Mouse (Mus musculus) erythroblast, embryonic 14.5 days (primary cell): Measurements from ENCODE around the gene Mapk14. TPM values are rescaled to one million over a fixed set of nuclear protein-coding genes. Genes with fewer than 3 reads are reported as not detected.

Experiments
- H3K27me3 ChIP-seq: 2 replicates; pipeline ENCODE4 v1.6.1; 2012; ENCODE audit warnings: inconsistent platforms; ENCODE audit not compliant: control insufficient read depth
- H3K36me3 ChIP-seq: 2 replicates; pipeline ENCODE4 v1.6.1; 2012; ENCODE audit warnings: mild to moderate bottlenecking, inconsistent platforms; ENCODE audit not compliant: control insufficient read depth
- H3K4me1 ChIP-seq: 2 replicates; pipeline ENCODE4 v1.6.1; 2012; ENCODE audit warnings: inconsistent platforms; ENCODE audit not compliant: control insufficient read depth
- H3K4me3 ChIP-seq: replicated peaks from 2 replicates; pipeline ENCODE3; 2012; ENCODE audit warnings: moderate library complexity, mild to moderate bottlenecking, inconsistent platforms
- H3K9me3 ChIP-seq: 2 replicates; pipeline ENCODE4 v1.6.1; 2012; ENCODE audit warnings: low read length, inconsistent platforms, mixed read lengths; ENCODE audit not compliant: control insufficient read depth
- GATA1 ChIP-seq: IDR thresholded peaks from 2 replicates; pipeline ENCODE4 v1.6.1; 2012; ENCODE audit warnings: low read length, inconsistent platforms, mixed read lengths
- TAL1 ChIP-seq: IDR thresholded peaks from 3 replicates; pipeline ENCODE4 v1.6.1; 2012; ENCODE audit warnings: low read length, inconsistent platforms, mixed read lengths
- polyA plus RNA-seq: library from polyadenylated mRNA; stranded (reverse); fragments of >175 nt; gene quantifications from 2 replicates; pipeline ENCODE4 v1.2.3, GENCODE M21; 2012

Mapk14 gene
- polyA plus RNA-seq, 1 experiment: 1.5 TPM

GRCm38 (mm10) chr17:28707136-28707627, 16.1 kb downstream of the Mapk14 start:
- H3K36me3 ChIP-seq: peaks cover 32% of the 10 kb centered on the region
- H3K4me1 ChIP-seq: peaks cover 15% of the 10 kb centered on the region
- H3K4me3 ChIP-seq: no peak overlapping the region
- no peaks in the 10 kb centered on the region for H3K9me3 ChIP-seq
- no peaks in the 10 kb centered on the region for H3K27me3 ChIP-seq
- TF ChIP-seq GATA1 (no peak), TAL1 (no peak)

GRCm38 (mm10) chr17:28707816-28708215, 16.7 kb downstream of the Mapk14 start:
- Histone ChIP-seq H3K36me3 (peaks cover 29% of the 10 kb centered on the region), H3K9me3 (no peaks in the 10 kb centered on the region), H3K4me1 (peaks cover 14% of the 10 kb centered on the region), H3K27me3 (no peaks in the 10 kb centered on the region), H3K4me3 (no peak overlapping the region)
- TF ChIP-seq GATA1 (no peak), TAL1 (no peak)

GRCm38 (mm10) chr17:28708989-28709388, 17.9 kb downstream of the Mapk14 start:
- Histone ChIP-seq H3K27me3 (no peaks in the 10 kb centered on the region), H3K4me1 (peaks cover 14% of the 10 kb centered on the region), H3K36me3 (peaks cover 34% of the 10 kb centered on the region), H3K9me3 (no peaks in the 10 kb centered on the region), H3K4me3 (no peak overlapping the region)
- TF ChIP-seq GATA1 (no peak), TAL1 (no peak)

- H3K4me3 ChIP-seq: no peak overlapping the region
- H3K36me3 ChIP-seq: peaks cover 40% of the 10 kb centered on the region
- H3K9me3 ChIP-seq: no peaks in the 10 kb centered on the region
- peaks cover 14% of the 10 kb centered on the region for H3K4me1 ChIP-seq
- no peaks in the 10 kb centered on the region for H3K27me3 ChIP-seq
- TF ChIP-seq GATA1: no peak
- no peak for TF ChIP-seq TAL1
Observed at GRCm38 (mm10) chr17:28709552-28710290, 18.6 kb downstream of the Mapk14 start.

GRCm38 (mm10) chr17:28710291-28710688, 19.2 kb downstream of the Mapk14 start:
- Histone ChIP-seq H3K4me1 (peaks cover 14% of the 10 kb centered on the region), H3K27me3 (no peaks in the 10 kb centered on the region), H3K9me3 (no peaks in the 10 kb centered on the region), H3K4me3 (no peak overlapping the region), H3K36me3 (peaks cover 40% of the 10 kb centered on the region)
- TF ChIP-seq TAL1 (no peak), GATA1 (no peak)

GRCm38 (mm10) chr17:28711237-28711636, 20.1 kb downstream of the Mapk14 start:
- Histone ChIP-seq H3K9me3 (no peaks in the 10 kb centered on the region), H3K36me3 (peaks cover 44% of the 10 kb centered on the region), H3K4me1 (peaks cover 14% of the 10 kb centered on the region), H3K27me3 (no peaks in the 10 kb centered on the region), H3K4me3 (no peak overlapping the region)
- TF ChIP-seq GATA1 (no peak), TAL1 (no peak)

GRCm38 (mm10) chr17:28712305-28712704, 21.2 kb downstream of the Mapk14 start:
- no peaks in the 10 kb centered on the region for H3K9me3 ChIP-seq
- TF ChIP-seq GATA1: no peak
- no peak for TF ChIP-seq TAL1
- peaks cover 54% of the 10 kb centered on the region for H3K36me3 ChIP-seq
- no peak overlapping the region for H3K4me3 ChIP-seq
- H3K4me1 ChIP-seq: peaks cover 11% of the 10 kb centered on the region
- H3K27me3 ChIP-seq: no peaks in the 10 kb centered on the region

GRCm38 (mm10) chr17:28714006-28714405, 22.9 kb downstream of the Mapk14 start:
- no peak overlapping the region for H3K4me3 ChIP-seq
- no peaks in the 10 kb centered on the region for H3K27me3 ChIP-seq
- TF ChIP-seq TAL1 (no peak), GATA1 (no peak)
- H3K36me3 ChIP-seq: peaks cover 65% of the 10 kb centered on the region
- H3K4me1 ChIP-seq: peaks cover 7% of the 10 kb centered on the region
- no peaks in the 10 kb centered on the region for H3K9me3 ChIP-seq

- peaks cover 76% of the 10 kb centered on the region for H3K36me3 ChIP-seq
- H3K9me3 ChIP-seq: no peaks in the 10 kb centered on the region
- no peaks in the 10 kb centered on the region; the same call in 1 of the 2 replicates for H3K4me1 ChIP-seq
- TF ChIP-seq TAL1 (no peak), GATA1 (no peak)
- H3K27me3 ChIP-seq: no peaks in the 10 kb centered on the region
- no peak overlapping the region for H3K4me3 ChIP-seq
Observed at GRCm38 (mm10) chr17:28715832-28716548, 24.9 kb downstream of the Mapk14 start.
